Mouse (Mus musculus): ENCODE results near the gene Sox10.

- TF ChIP-seq CTCF (IDR thresholded peaks at IDR 0.05; ENCODE audit: low read depth, low read length) (no peak), POLR2A (IDR thresholded peaks at IDR 0.05; ENCODE audit: extremely low read depth, insufficient read depth, low read length) (no peak)
Measured at GRCm38 (mm10) chr15:79202575-79202974, 37.5 kb upstream of the Sox10 start.

Measured in liver, adult 2 months (tissue).